Mouse (Mus musculus) ovary, postnatal 14 days (tissue): ENCODE measurements around the gene Cntnap5b.
A peak's percentile ranks its signal among the peaks of the same experiment; 100 is the strongest.
"Not testable (repeated sequence)": the region's sequence is repeated elsewhere in the genome, so short reads cannot be mapped to it uniquely, and the experiment has no call there.

ENCODE experiments used
- DNase-seq: peaks from one replicate; pipeline ENCODE4 v3.0.0; 2022; ENCODE audit warnings: low spot score

The Cntnap5b gene

GRCm38 (mm10) chr1:99772614-99773013 lies at the start of gene Cntnap5b:
Gene Cntnap5b (plus strand): TSS chr1:99772765.
- DNase-seq = no peak

- no peak for DNase-seq
Observed at GRCm38 (mm10) chr1:99759996-99760395, 12.6 kb upstream of the Cntnap5b start.

GRCm38 (mm10) chr1:99772183-99772582 lies 382 bp upstream of the Cntnap5b start:
- DNase-seq = peak; percentile 67

- peak; percentile 25 for DNase-seq
Observed at GRCm38 (mm10) chr1:99774144-99774543, 1.6 kb downstream of the Cntnap5b start.

GRCm38 (mm10) chr1:99813334-99814110 lies 41.0 kb downstream of the Cntnap5b start:
- DNase-seq = no peak

- no peak for DNase-seq
Observed at GRCm38 (mm10) chr1:99872344-99872743, 99.8 kb downstream of the Cntnap5b start.

- DNase-seq = no peak
Observed at GRCm38 (mm10) chr1:99907774-99908173, 135.2 kb downstream of the Cntnap5b start.

GRCm38 (mm10) chr1:99943515-99943914 lies 170.9 kb downstream of the Cntnap5b start:
- no peak for DNase-seq

- no peak for DNase-seq
Observed at GRCm38 (mm10) chr1:99959428-99959987, 186.9 kb downstream of the Cntnap5b start.

GRCm38 (mm10) chr1:99967300-99968089 lies 194.9 kb downstream of the Cntnap5b start:
- DNase-seq = no peak

- no peak for DNase-seq
Observed at GRCm38 (mm10) chr1:99970184-99971086, 197.9 kb downstream of the Cntnap5b start.

GRCm38 (mm10) chr1:100001226-100001625 lies 228.7 kb downstream of the Cntnap5b start:
- not testable (repeated sequence) for DNase-seq

- no peak for DNase-seq
Observed at GRCm38 (mm10) chr1:100006021-100006745, 233.6 kb downstream of the Cntnap5b start.

GRCm38 (mm10) chr1:100041808-100042207 lies 269.2 kb downstream of the Cntnap5b start:
- no peak for DNase-seq

GRCm38 (mm10) chr1:100079812-100080211 lies 307.2 kb downstream of the Cntnap5b start:
- DNase-seq = no peak

GRCm38 (mm10) chr1:100100516-100100915 lies 328.0 kb downstream of the Cntnap5b start:
- no peak for DNase-seq

- DNase-seq = no peak
Observed at GRCm38 (mm10) chr1:100101017-100101416, 328.5 kb downstream of the Cntnap5b start.

GRCm38 (mm10) chr1:100104343-100104742 lies 331.8 kb downstream of the Cntnap5b start:
- DNase-seq = no peak

GRCm38 (mm10) chr1:100122410-100122935 lies 349.9 kb downstream of the Cntnap5b start:
- DNase-seq = no peak

- no peak for DNase-seq
Observed at GRCm38 (mm10) chr1:100163588-100164357, 391.2 kb downstream of the Cntnap5b start.
